Mouse (Mus musculus): ENCODE data around the gene Immp2l.

Gene Immp2l

GRCm38 (mm10) chr12:41878493-41878892 is 854.6 kb downstream of the Immp2l start:
- DNase-seq, result no peak

- DNase-seq, result no peak
Observed at GRCm38 (mm10) chr12:41878972-41879371, 855.1 kb downstream of the Immp2l start.

GRCm38 (mm10) chr12:41879412-41879811 is 855.5 kb downstream of the Immp2l start:
- no peak for DNase-seq

GRCm38 (mm10) chr12:41880833-41881232 is 856.9 kb downstream of the Immp2l start:
- no peak for DNase-seq

GRCm38 (mm10) chr12:41908011-41908410 is 884.1 kb downstream of the Immp2l start:
- DNase-seq, result no peak

- DNase-seq, result no peak
Observed at GRCm38 (mm10) chr12:41911626-41912025, 887.7 kb downstream of the Immp2l start.

GRCm38 (mm10) chr12:41937751-41938150 is 913.9 kb downstream of the Immp2l start:
- DNase-seq, result no peak

- DNase-seq, result peak; percentile 45
Observed at GRCm38 (mm10) chr12:41941853-41942252, 918.0 kb downstream of the Immp2l start.

- DNase-seq, result no peak
Observed at GRCm38 (mm10) chr12:41944079-41944672, 920.3 kb downstream of the Immp2l start.

GRCm38 (mm10) chr12:41946536-41946935 is 922.6 kb downstream of the Immp2l start:
- DNase-seq, result peak; percentile 40

- DNase-seq, result no peak
Observed at GRCm38 (mm10) chr12:41949409-41949808, 925.5 kb downstream of the Immp2l start.

GRCm38 (mm10) chr12:41949841-41950241 is 926.0 kb downstream of the Immp2l start:
- DNase-seq, result peak; percentile 93

GRCm38 (mm10) chr12:41950726-41951125 is 926.8 kb downstream of the Immp2l start:
- no peak for DNase-seq

- no peak for DNase-seq
Observed at GRCm38 (mm10) chr12:41961038-41961437, 937.1 kb downstream of the Immp2l start.

- DNase-seq, result no peak
Observed at GRCm38 (mm10) chr12:41991408-41991807, 967.5 kb downstream of the Immp2l start.
